24 mouse cellular contexts compared by ENCODE assay signal in the genomic region with DNA sequence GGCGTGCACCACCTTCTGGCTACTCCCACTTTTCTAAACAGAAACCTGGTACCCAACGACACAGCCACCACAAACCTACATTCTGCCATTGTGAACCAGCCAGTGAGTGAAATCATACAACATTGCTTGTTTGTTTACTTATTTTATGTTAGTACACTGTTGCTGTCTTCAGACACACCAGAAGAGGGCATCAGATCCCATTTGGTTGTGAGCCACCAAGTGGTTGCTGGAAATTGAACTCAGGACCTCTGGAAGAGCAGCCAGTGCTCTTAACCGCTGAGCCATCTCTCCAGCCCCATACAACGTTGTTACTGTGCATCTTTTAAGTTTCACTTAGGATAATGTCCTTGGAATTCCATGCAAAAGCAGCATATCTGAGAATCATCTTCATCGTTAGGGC. TPM values are rescaled to one million over a fixed set of nuclear protein-coding genes. Genes with fewer than 3 reads are reported as not detected.
A peak's percentile ranks its signal among the peaks of the same experiment; 100 is the strongest.
DNase-seq lines count a peak whose midpoint lies in the region; ATAC-seq and TF ChIP-seq lines count a peak whose summit lies in the region.
"Had no signal": no experiment of that assay in that cellular context is flagged by ENCODE, and none has a peak within 500 bp of the region (broad histone marks: within the 10 kb centered on the region; RNA-seq: fewer than 3 reads in every experiment).

No protein-coding gene starts in this region.

- no peak overlapping the region for H3K4me2 ChIP-seq in hindbrain, postnatal 0 days (ENCODE audit: low read depth, low read length)
- no peak overlapping the region for H3K4me2 ChIP-seq in hindbrain, embryonic 14.5 days (replicated peaks)
- no peak overlapping the region; the same call in 1 of the 2 replicates for H3K4me2 ChIP-seq in liver, embryonic 12.5 days
- H3K4me2 ChIP-seq in liver, postnatal 0 days (ENCODE audit: low read depth, low read length), result no peak overlapping the region
- H3K4me2 ChIP-seq in midbrain, postnatal 0 days (ENCODE audit: low read depth, low read length, poor library complexity, severe bottlenecking), result no peak overlapping the region
- H3K4me2 ChIP-seq: forebrain, embryonic 13.5 days; heart, embryonic 12.5 days; heart, embryonic 15.5 days; hindbrain, embryonic 13.5 days had no signal

- no peaks in the 10 kb centered on the region for H3K36me3 ChIP-seq in hindbrain, postnatal 0 days (ENCODE audit: insufficient read depth, low read length)
- no peaks in the 10 kb centered on the region for H3K36me3 ChIP-seq in hindbrain, embryonic 14.5 days (replicated peaks; ENCODE audit: control insufficient read depth, insufficient read depth)
- H3K36me3 ChIP-seq in liver, embryonic 12.5 days, result no peaks in the 10 kb centered on the region
- H3K36me3 ChIP-seq in liver, postnatal 0 days (replicated peaks; ENCODE audit: insufficient read depth, low read length), result no peaks in the 10 kb centered on the region
- no peaks in the 10 kb centered on the region for H3K36me3 ChIP-seq in midbrain, postnatal 0 days (ENCODE audit: insufficient read depth, low read length)
- no peaks in the 10 kb centered on the region for H3K36me3 ChIP-seq in midbrain, embryonic 10.5 days
- H3K36me3 ChIP-seq: forebrain, embryonic 10.5 days; heart, embryonic 12.5 days; heart, embryonic 15.5 days; hindbrain, embryonic 10.5 days; hindbrain, embryonic 13.5 days had no signal

- H3K27ac ChIP-seq in hindbrain, postnatal 0 days, result no peak overlapping the region
- H3K27ac ChIP-seq in hindbrain, embryonic 14.5 days, result no peak overlapping the region
- peak overlapping the region; percentile 1; the same call in 1 of the 2 replicates for H3K27ac ChIP-seq in liver, embryonic 12.5 days
- no peak overlapping the region for H3K27ac ChIP-seq in liver, postnatal 0 days (ENCODE audit: low read depth)
- no peak overlapping the region for H3K27ac ChIP-seq in midbrain, postnatal 0 days (ENCODE audit: low read depth, low read length)
- H3K27ac ChIP-seq in midbrain, embryonic 10.5 days (replicated peaks), result no peak overlapping the region
- H3K27ac ChIP-seq: forebrain, embryonic 10.5 days; forebrain, embryonic 13.5 days; heart, embryonic 15.5 days; hindbrain, embryonic 10.5 days; hindbrain, embryonic 13.5 days had no signal

- H3K4me3 ChIP-seq in hindbrain, postnatal 0 days (ENCODE audit: low read length), result no peak overlapping the region
- H3K4me3 ChIP-seq in hindbrain, embryonic 14.5 days (replicated peaks; ENCODE audit: low read length), result no peak overlapping the region
- no peak overlapping the region for H3K4me3 ChIP-seq in liver, embryonic 12.5 days
- H3K4me3 ChIP-seq in liver, postnatal 0 days (ENCODE audit: low read depth, low read length), result no peak overlapping the region
- no peak overlapping the region for H3K4me3 ChIP-seq in midbrain, postnatal 0 days (ENCODE audit: low read depth, low read length)
- H3K4me3 ChIP-seq in midbrain, embryonic 10.5 days, result no peak overlapping the region
- H3K4me3 ChIP-seq: forebrain, embryonic 10.5 days; forebrain, embryonic 13.5 days; heart, embryonic 12.5 days; heart, embryonic 15.5 days; hindbrain, embryonic 10.5 days; hindbrain, embryonic 13.5 days had no signal

- WGBS in hindbrain, postnatal 0 days, result 82% methylated on average over 5 of the region's 5 CpGs
- 92% methylated on average over 5 of the region's 5 CpGs for WGBS in hindbrain, embryonic 14.5 days
- 70% methylated on average over 5 of the region's 5 CpGs for WGBS in liver, embryonic 12.5 days (ENCODE audit: insufficient replicate concordance)
- WGBS in liver, postnatal 0 days (ENCODE audit: insufficient replicate concordance), result 75% methylated on average over 5 of the region's 5 CpGs
- WGBS in midbrain, postnatal 0 days, result 92% methylated on average over 5 of the region's 5 CpGs
- WGBS in midbrain, embryonic 10.5 days, result 87% methylated on average over 5 of the region's 5 CpGs

- no peaks in the 10 kb centered on the region for H3K4me1 ChIP-seq in hindbrain, postnatal 0 days (ENCODE audit: insufficient read depth, low read length)
- no peaks in the 10 kb centered on the region for H3K4me1 ChIP-seq in hindbrain, embryonic 14.5 days (replicated peaks; ENCODE audit: control insufficient read depth, insufficient read depth, low read length)
- peaks cover 25% of the 10 kb centered on the region for H3K4me1 ChIP-seq in liver, embryonic 12.5 days
- H3K4me1 ChIP-seq in liver, postnatal 0 days (ENCODE audit: insufficient read depth), result peaks cover 3% of the 10 kb centered on the region; the same call in 1 of the 2 replicates
- 0 out of 2 replicates have a peak, but pooled peaks cover 2% of the 10 kb centered on the region for H3K4me1 ChIP-seq in midbrain, postnatal 0 days (ENCODE audit: insufficient read depth, low read length)
- H3K4me1 ChIP-seq in midbrain, embryonic 10.5 days, result no peaks in the 10 kb centered on the region
- H3K4me1 ChIP-seq: forebrain, embryonic 10.5 days; forebrain, embryonic 13.5 days; heart, embryonic 12.5 days; heart, embryonic 15.5 days had no signal

- no peak for ATAC-seq in hindbrain, postnatal 0 days
- ATAC-seq in hindbrain, embryonic 14.5 days (ENCODE audit: low FRiP score), result no peak
- no peak for ATAC-seq in liver, embryonic 12.5 days
- no peak for ATAC-seq in liver, postnatal 0 days
- no peak for ATAC-seq in midbrain, postnatal 0 days (ENCODE audit: low FRiP score)
- ATAC-seq in cerebellum, adult (ENCODE audit: insufficient number of reproducible peaks, low FRiP score, low TSS enrichment), result no peak
- ATAC-seq: activated CD4-positive, CD25-positive, alpha-beta regulatory T cell, adult 4 months; forebrain, embryonic 13.5 days; forebrain, embryonic 16.5 days had no signal

- TF ChIP-seq CTCF in hindbrain, postnatal 0 days (IDR thresholded peaks at IDR 0.05; ENCODE audit: low read depth), result peak; percentile 26; the same call in 1 of the 2 replicates
- no peak for TF ChIP-seq CTCF in liver, postnatal 0 days (IDR thresholded peaks at IDR 0.05; ENCODE audit: low read depth)
- TF ChIP-seq CTCF in midbrain, postnatal 0 days (IDR thresholded peaks at IDR 0.05), result peak; percentile 29

- no peaks in the 10 kb centered on the region for H3K9me3 ChIP-seq in hindbrain, postnatal 0 days (ENCODE audit: low read length)
- no peaks in the 10 kb centered on the region for H3K9me3 ChIP-seq in hindbrain, embryonic 14.5 days (ENCODE audit: control insufficient read depth, low read length)
- H3K9me3 ChIP-seq in liver, embryonic 12.5 days (replicated peaks), result no peaks in the 10 kb centered on the region
- H3K9me3 ChIP-seq in liver, postnatal 0 days (ENCODE audit: low read length), result no peaks in the 10 kb centered on the region
- no peaks in the 10 kb centered on the region for H3K9me3 ChIP-seq in midbrain, postnatal 0 days (ENCODE audit: low read length)
- no peaks in the 10 kb centered on the region for H3K9me3 ChIP-seq in midbrain, embryonic 10.5 days (replicated peaks)
- H3K9me3 ChIP-seq: forebrain, embryonic 10.5 days; forebrain, embryonic 13.5 days; heart, embryonic 12.5 days; heart, embryonic 15.5 days; hindbrain, embryonic 10.5 days; hindbrain, embryonic 13.5 days had no signal

- no peaks in the 10 kb centered on the region for H3K27me3 ChIP-seq in hindbrain, postnatal 0 days (ENCODE audit: insufficient read depth, low read length)
- H3K27me3 ChIP-seq in hindbrain, embryonic 14.5 days (ENCODE audit: control insufficient read depth, insufficient read depth, low read length), result no peaks in the 10 kb centered on the region
- H3K27me3 ChIP-seq in liver, embryonic 12.5 days (replicated peaks), result no peaks in the 10 kb centered on the region
- H3K27me3 ChIP-seq in liver, postnatal 0 days (ENCODE audit: insufficient read depth, low read length), result no peaks in the 10 kb centered on the region
- no peaks in the 10 kb centered on the region for H3K27me3 ChIP-seq in midbrain, postnatal 0 days (ENCODE audit: insufficient read depth, low read length)
- H3K27me3 ChIP-seq in midbrain, embryonic 10.5 days (ENCODE audit: low read depth, poor library complexity, severe bottlenecking), result no peaks in the 10 kb centered on the region
- H3K27me3 ChIP-seq: forebrain, embryonic 13.5 days; heart, embryonic 12.5 days; heart, embryonic 15.5 days; hindbrain, embryonic 13.5 days had no signal

- no peak overlapping the region for H3K9ac ChIP-seq in hindbrain, postnatal 0 days (replicated peaks; ENCODE audit: low read length)
- H3K9ac ChIP-seq in hindbrain, embryonic 14.5 days, result no peak overlapping the region
- H3K9ac ChIP-seq in liver, embryonic 12.5 days, result 0 out of 2 replicates have a peak overlapping the region, but pooled peaks have one; percentile 12
- no peak overlapping the region for H3K9ac ChIP-seq in liver, postnatal 0 days (replicated peaks)
- H3K9ac ChIP-seq in midbrain, postnatal 0 days (replicated peaks; ENCODE audit: low read length, poor library complexity, severe bottlenecking), result no peak overlapping the region
- H3K9ac ChIP-seq: forebrain, embryonic 13.5 days; heart, embryonic 12.5 days; heart, embryonic 15.5 days; hindbrain, embryonic 13.5 days had no signal

- TF ChIP-seq EP300 in liver, postnatal 0 days (IDR thresholded peaks at IDR 0.05; ENCODE audit: low read depth), result no peak

- DNase-seq in hindbrain, postnatal 0 days (ENCODE audit: low spot score), result no peak
- no peak for DNase-seq in hindbrain, embryonic 14.5 days (ENCODE audit: low spot score)
- no peak for DNase-seq in liver, postnatal 0 days
- no peak for DNase-seq in midbrain, postnatal 0 days (ENCODE audit: low spot score)
- no peak for DNase-seq in midbrain, embryonic 10.5 days (ENCODE audit: low spot score)
- DNase-seq: B cell, adult 2 months; cerebellum, adult 18-20 months; cerebellum, adult 9-10 months; cerebellum, postnatal 14 days; gastrocnemius, postnatal 10 days; gastrocnemius, postnatal 36 days; heart, postnatal 10 days; heart, postnatal 36 days had no signal

RNA-seq across cellular contexts. Expression of a gene that starts 55.2 kb away (rescaled TPM):
- 38.6 and 39.8 TPM in 2 replicates for total RNA-seq in hindbrain, postnatal 0 days (2014; rRNA removed)
- 15.7 and 17.0 TPM in 2 replicates for polyA plus RNA-seq in hindbrain, postnatal 0 days (2015; fragmentation: Nextera tagmentation; extraction: Ambion mirVana)
- 10.3 and 10.4 TPM in 2 replicates for polyA plus RNA-seq in hindbrain, embryonic 14.5 days (2014; fragmentation: Nextera tagmentation; extraction: Ambion mirVana)
- polyA plus RNA-seq in liver, embryonic 12.5 days (2016; fragmentation: Nextera tagmentation; extraction: Ambion mirVana), result 0.13 and 0.19 TPM in 2 replicates
- not detected in 2 replicates for polyA plus RNA-seq in liver, postnatal 0 days (2015; fragmentation: Nextera tagmentation; extraction: Ambion mirVana)
- 40.4 and 40.7 TPM in 2 replicates for total RNA-seq in midbrain, postnatal 0 days (2014; rRNA removed)
- polyA plus RNA-seq in midbrain, postnatal 0 days (2015; fragmentation: Nextera tagmentation; extraction: Ambion mirVana), result 18.3 and 19.1 TPM in 2 replicates
- 10.9 and 11.7 TPM in 2 replicates for polyA plus RNA-seq in midbrain, embryonic 10.5 days (2016; fragmentation: Nextera tagmentation; extraction: Ambion mirVana)
- total RNA-seq: granulocyte monocyte progenitor cell, adult 5-6 weeks had no signal
- polyA plus RNA-seq: activated CD4-positive, CD25-positive, alpha-beta regulatory T cell, adult 4 months had no signal
